Mouse (Mus musculus) G1E (cell line): ENCODE measurements at regions not wholly inside any gene's neighbourhood (a gene's known extent, or its start where the extent isn't known, plus 50 kb on each side); places are given as distances from the start of the nearest gene placed in this dataset.

ENCODE experiments used
- CTCF ChIP-seq: IDR thresholded peaks from 2 replicates; pipeline ENCODE4 v1.5.1; 2012; ENCODE audit warnings: low read depth, low read length, inconsistent platforms, mixed read lengths
- GATA1 ChIP-seq: IDR thresholded peaks from 2 replicates; pipeline ENCODE4 v1.6.1; 2012; ENCODE audit warnings: borderline replicate concordance, low read length, inconsistent platforms, mixed read lengths
- GATA2 ChIP-seq: IDR thresholded peaks from 2 replicates; pipeline ENCODE4 v1.6.1; 2012; ENCODE audit warnings: low read depth, low read length, inconsistent platforms, borderline replicate concordance
- POLR2AphosphoS5 ChIP-seq: IDR thresholded peaks from 2 replicates; pipeline ENCODE4 v1.6.1; 2012; ENCODE audit warnings: low read depth, low read length, inconsistent platforms; ENCODE audit not compliant: insufficient replicate concordance
- TAL1 ChIP-seq: conservative IDR thresholded peaks from 2 replicates; pipeline ENCODE4 v1.6.1; 2012; ENCODE audit warnings: low read depth, low read length, inconsistent platforms, mixed read lengths

GRCm38 (mm10) chr19:56133565-56133964, 153.4 kb upstream of the Habp2 start:
- TF ChIP-seq CTCF (no peak), GATA1 (no peak), TAL1 (no peak), POLR2AphosphoS5 (no peak), GATA2 (no peak)
